In genomic region chr3:133600447-133601220, GRCm38 (mm10) we compare ENCODE assay signal across 9 mouse cellular contexts. TPM values are rescaled to one million over a fixed set of nuclear protein-coding genes. Genes with fewer than 3 reads are reported as not detected.
DNase-seq lines count a peak whose midpoint lies in the region; ATAC-seq and TF ChIP-seq lines count a peak whose summit lies in the region.
"Had no signal": no experiment of that assay in that cellular context is flagged by ENCODE, and none has a peak within 500 bp of the region (broad histone marks: within the 10 kb centered on the region; RNA-seq: fewer than 3 reads in every experiment).

No protein-coding gene starts in this region.

- H3K4me3 ChIP-seq in C2C12 (ENCODE audit: insufficient read depth, poor library complexity, severe bottlenecking) = no peak overlapping the region
- H3K4me3 ChIP-seq in hindbrain, embryonic 12.5 days = no peak overlapping the region
- H3K4me3 ChIP-seq: megakaryocyte, embryonic 14.5 days had no signal

- peak; percentile 14 for DNase-seq in brain, embryonic 18.5 days (ENCODE audit: low read depth, low spot score)
- DNase-seq in gastrocnemius, adult 18-20 months (ENCODE audit: low spot score) = peak; percentile 48
- peak; percentile 44 to 57 for DNase-seq in layer of hippocampus, postnatal 10 days (ENCODE audit: low spot score in 2 of 2)
- peak; percentile 70 for DNase-seq in lung, postnatal 36 days
- peak; percentile 70 for DNase-seq in right cerebral cortex, postnatal 25 days

- peaks cover 7% of the 10 kb centered on the region; the same call in 1 of the 2 replicates for H3K4me1 ChIP-seq in hindbrain, embryonic 12.5 days

- H3K79me2 ChIP-seq in C2C12 (ENCODE audit: control insufficient read depth, insufficient read depth) = no peaks in the 10 kb centered on the region

- peak overlapping the region; percentile 25 for H3ac ChIP-seq in C2C12 (ENCODE audit: control insufficient read depth, insufficient read length, low read depth)

- no peaks in the 10 kb centered on the region for H3K9me3 ChIP-seq in hindbrain, embryonic 12.5 days (replicated peaks)

- H3K4me2 ChIP-seq in hindbrain, embryonic 12.5 days (replicated peaks) = 0 out of 2 replicates have a peak overlapping the region, but pooled peaks have one; percentile 11

- ATAC-seq in hindbrain, embryonic 12.5 days (ENCODE audit: low FRiP score) = no peak
- no peak for ATAC-seq in CD4-positive, CD25-positive, alpha-beta regulatory T cell, adult 4 months

- no peak overlapping the region for H3K27ac ChIP-seq in hindbrain, embryonic 12.5 days

- WGBS in hindbrain, embryonic 12.5 days = 29% methylated on average over 11 of the region's 11 CpGs

- no peaks in the 10 kb centered on the region for H3K36me3 ChIP-seq in C2C12 (ENCODE audit: control insufficient read depth, insufficient read depth)
- H3K36me3 ChIP-seq in hindbrain, embryonic 12.5 days = no peaks in the 10 kb centered on the region

- TF ChIP-seq CTCF in C2C12 (IDR thresholded peaks at IDR 0.05; ENCODE audit: control insufficient read depth, insufficient read depth, insufficient read length) = no peak

- H3K79me3 ChIP-seq in C2C12 (ENCODE audit: low read depth) = no peaks in the 10 kb centered on the region

- H3K27me3 ChIP-seq in C2C12 (ENCODE audit: control insufficient read depth, insufficient read depth, insufficient read length) = no peaks in the 10 kb centered on the region
- H3K27me3 ChIP-seq in hindbrain, embryonic 12.5 days = no peaks in the 10 kb centered on the region
- H3K27me3 ChIP-seq: megakaryocyte, embryonic 14.5 days had no signal

- no peak overlapping the region for H3K9ac ChIP-seq in hindbrain, embryonic 12.5 days

TF ChIP-seq in C2C12, 6 proteins besides CTCF, POLR2A, EP300 and RAD21:
- TF ChIP-seq FOSL1 (IDR thresholded peaks at IDR 0.05; ENCODE audit: insufficient read depth, low read length, poor library complexity, severe bottlenecking) (no peak), MYOD1 (IDR thresholded peaks at IDR 0.05; ENCODE audit: control insufficient read depth, insufficient read length, low read depth) (peak; percentile 42)

RNA-seq across cellular contexts. Expression of gene Tet2, which starts 55.7 kb away (rescaled TPM):
- 1.5 TPM for polyA plus RNA-seq in C2C12 (2012; fragmentation: generic; extraction: Trizol)
- total RNA-seq in gastrocnemius, adult 18-20 months (2021) = 10 to 100 TPM; 14.3 to 18.2 TPM
- polyA plus RNA-seq in hindbrain, embryonic 12.5 days (2016; fragmentation: Nextera tagmentation; extraction: Ambion mirVana) = 26.1 and 28.3 TPM in 2 replicates
- 10 to 100 TPM; 56.6 to 63.4 TPM for total RNA-seq in layer of hippocampus, postnatal 10 days (2021)
- polyA plus RNA-seq in CD4-positive, CD25-positive, alpha-beta regulatory T cell, adult 4 months (2017; shearing (Covaris generic)) = 10 to 100 TPM; 47.0 to 65.9 TPM

Comparison
In these comparisons a context has a peak if more than half of its experiments do, and no peak if none do; other contexts are left out.
1. DNase-seq: peak in every context shown above with its lines; median percentile 70 in lung, postnatal 36 days; 70 in right cerebral cortex, postnatal 25 days; 50 in layer of hippocampus, postnatal 10 days; 48 in gastrocnemius, adult 18-20 months; 14 in brain, embryonic 18.5 days.
2. RNA of gene Tet2, which starts 55.7 kb away (polyA plus RNA-seq): 47.0 to 65.9 TPM in CD4-positive, CD25-positive, alpha-beta regulatory T cell, adult 4 months and 26.1 to 28.3 TPM in hindbrain, embryonic 12.5 days; 1.5 TPM in C2C12 (single experiment); every median in the first group is over 10 times any median in the second.